Mouse (Mus musculus) lung, postnatal 0 days (tissue): Measurements from ENCODE around the gene Srcin1. TPM values are rescaled to one million over a fixed set of nuclear protein-coding genes. Genes with fewer than 3 reads are reported as not detected.
A peak's percentile ranks its signal among the peaks of the same experiment; 100 is the strongest.

Experiments
- ATAC-seq: fragments of 200-750 bp; cut with Nextera tagmentation; 2 replicates; pipeline ENCODE4 v1.8.0; 2017; ENCODE audit warnings: moderate library complexity
- DNase-seq: peaks from one replicate; pipeline ENCODE4 v3.0.0-alpha.2; 2016; ENCODE audit warnings: low spot score
- H3K27ac ChIP-seq: fragments of 300-500 bp; sonication (generic); 2 replicates; pipeline ENCODE4 v1.5.1; 2014; ENCODE audit warnings: antibody characterized with exemption, mild to moderate bottlenecking, low read length, mixed read lengths
- H3K27me3 ChIP-seq: fragments of 300-500 bp; sonication (generic); replicated peaks from 2 replicates; pipeline ENCODE4 v1.6.1; 2014; ENCODE audit warnings: low read length, mixed read lengths; ENCODE audit not compliant: insufficient read depth
- H3K36me3 ChIP-seq: fragments of 300-500 bp; sonication (generic); 2 replicates; pipeline ENCODE4 v1.6.1; 2014; ENCODE audit warnings: low read length, mixed read lengths; ENCODE audit not compliant: insufficient read depth
- H3K4me1 ChIP-seq: fragments of 300-500 bp; sonication (generic); 2 replicates; pipeline ENCODE4 v1.6.1; 2014; ENCODE audit warnings: antibody characterized with exemption, low read depth, low read length, mixed read lengths; ENCODE audit not compliant: insufficient read depth
- H3K4me2 ChIP-seq: fragments of 300-500 bp; sonication (generic); replicated peaks from 2 replicates; pipeline ENCODE4 v1.6.1; 2014; ENCODE audit warnings: low read depth, mild to moderate bottlenecking, low read length, moderate library complexity, mixed read lengths
- H3K4me3 ChIP-seq: fragments of 300-500 bp; sonication (generic); 2 replicates; pipeline ENCODE4 v1.5.1; 2014; ENCODE audit warnings: low read depth, low read length
- H3K9ac ChIP-seq: fragments of 300-500 bp; sonication (generic); replicated peaks from 2 replicates; pipeline ENCODE4 v1.6.1; 2014; ENCODE audit warnings: low read depth, mild to moderate bottlenecking
- H3K9me3 ChIP-seq: fragments of 300-500 bp; sonication (generic); 2 replicates; pipeline ENCODE4 v1.6.1; 2016; ENCODE audit warnings: low read length, mixed read lengths
- CTCF ChIP-seq: IDR thresholded peaks from 2 replicates; pipeline ENCODE4 v1.5.1; 2016; ENCODE audit warnings: antibody characterized with exemption, mild to moderate bottlenecking
- EP300 ChIP-seq: IDR thresholded peaks from 2 replicates; pipeline ENCODE4 v1.6.1; 2016; ENCODE audit warnings: antibody characterized with exemption, mild to moderate bottlenecking, control low read depth
- WGBS: fragments of 180-500 bp; shearing (Covaris S2); extraction: QIAGEN DNeasy Blood & Tissue Kit; methylation state at CpG from one replicate; pipeline ENCODE4 v1.1.7; 2014; 5-methylcytosine and 5-hydroxymethylcytosine counted together
- polyA plus RNA-seq: library from polyadenylated mRNA; unstranded; fragments of >200 nt; fragmentation: Nextera tagmentation; extraction: Ambion mirVana; gene quantifications from 2 replicates; pipeline ENCODE4 v1.2.1, GENCODE M21; 2015

Gene Srcin1
- polyA plus RNA-seq, 1 experiment from 2014 or later: 0.36 TPM

GRCm38 (mm10) chr11:97569806-97570205 is 6.2 kb downstream of the Srcin1 start:
- Histone ChIP-seq H3K9me3 (no peaks in the 10 kb centered on the region), H3K4me1 (no peaks in the 10 kb centered on the region), H3K27ac (no peak overlapping the region), H3K4me3 (no peak overlapping the region), H3K36me3 (no peaks in the 10 kb centered on the region), H3K27me3 (peaks cover 18% of the 10 kb centered on the region), H3K9ac (no peak overlapping the region), H3K4me2 (no peak overlapping the region)
- DNase-seq (no peak), ATAC-seq (no peak)
- 58% methylated on average over 3 of the region's 3 CpGs for WGBS
- TF ChIP-seq EP300: no peak
- no peak for TF ChIP-seq CTCF

DNA sequence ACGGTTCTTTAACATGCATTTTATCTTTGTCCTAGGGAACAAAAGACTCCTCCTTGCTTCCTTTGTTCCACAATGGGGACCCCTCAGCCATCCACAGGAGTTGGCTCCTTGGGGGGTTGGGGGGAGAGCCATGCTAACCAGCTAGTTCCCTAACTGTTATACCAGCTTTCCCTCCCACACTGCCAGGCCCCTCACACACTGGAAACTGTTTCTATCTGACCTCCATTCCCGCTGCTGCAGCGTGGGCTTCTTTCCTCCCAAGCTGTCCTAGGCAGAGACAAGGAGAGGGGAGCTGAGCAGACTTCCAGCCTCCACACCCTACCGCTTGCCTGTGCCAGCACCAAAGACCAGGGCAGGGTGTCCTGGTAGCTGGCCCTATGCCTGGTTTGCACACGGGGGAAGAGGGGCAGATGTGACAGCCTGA is 6.7 kb downstream of the Srcin1 start:
- 48% methylated on average over 5 of the region's 5 CpGs for WGBS
- Histone ChIP-seq H3K27ac (no peak overlapping the region), H3K4me2 (no peak overlapping the region), H3K4me3 (no peak overlapping the region), H3K36me3 (no peaks in the 10 kb centered on the region), H3K9ac (no peak overlapping the region), H3K27me3 (peaks cover 18% of the 10 kb centered on the region), H3K9me3 (no peaks in the 10 kb centered on the region), H3K4me1 (no peaks in the 10 kb centered on the region)
- no peak for DNase-seq
- no peak for ATAC-seq
- TF ChIP-seq CTCF: no peak
- no peak for TF ChIP-seq EP300

- Histone ChIP-seq H3K9me3 (no peaks in the 10 kb centered on the region), H3K4me2 (no peak overlapping the region), H3K27ac (no peak overlapping the region), H3K4me1 (no peaks in the 10 kb centered on the region), H3K9ac (no peak overlapping the region), H3K27me3 (peaks cover 13% of the 10 kb centered on the region), H3K4me3 (no peak overlapping the region), H3K36me3 (no peaks in the 10 kb centered on the region)
- DNase-seq (peak; percentile 88), ATAC-seq (peak; percentile 86)
- no peak for TF ChIP-seq EP300
- 0 out of 2 replicates have a peak, but pooled peaks have one; percentile 9 for TF ChIP-seq CTCF
- 8% methylated on average over 8 of the region's 8 CpGs for WGBS
Observed at GRCm38 (mm10) chr11:97568729-97569128, 7.3 kb downstream of the Srcin1 start.

GRCm38 (mm10) chr11:97567480-97567879 is 8.5 kb downstream of the Srcin1 start:
- no peak overlapping the region for H3K27ac ChIP-seq
- H3K4me3 ChIP-seq: no peak overlapping the region
- no peak for ATAC-seq
- 35% methylated on average over 11 of the region's 11 CpGs for WGBS
- no peaks in the 10 kb centered on the region for H3K36me3 ChIP-seq
- no peaks in the 10 kb centered on the region for H3K9me3 ChIP-seq
- TF ChIP-seq CTCF: no peak
- no peak for TF ChIP-seq EP300
- H3K9ac ChIP-seq: no peak overlapping the region
- H3K27me3 ChIP-seq: 0 out of 2 replicates have a peak, but pooled peaks cover 8% of the 10 kb centered on the region
- no peaks in the 10 kb centered on the region for H3K4me1 ChIP-seq
- no peak for DNase-seq
- no peak overlapping the region for H3K4me2 ChIP-seq

DNA sequence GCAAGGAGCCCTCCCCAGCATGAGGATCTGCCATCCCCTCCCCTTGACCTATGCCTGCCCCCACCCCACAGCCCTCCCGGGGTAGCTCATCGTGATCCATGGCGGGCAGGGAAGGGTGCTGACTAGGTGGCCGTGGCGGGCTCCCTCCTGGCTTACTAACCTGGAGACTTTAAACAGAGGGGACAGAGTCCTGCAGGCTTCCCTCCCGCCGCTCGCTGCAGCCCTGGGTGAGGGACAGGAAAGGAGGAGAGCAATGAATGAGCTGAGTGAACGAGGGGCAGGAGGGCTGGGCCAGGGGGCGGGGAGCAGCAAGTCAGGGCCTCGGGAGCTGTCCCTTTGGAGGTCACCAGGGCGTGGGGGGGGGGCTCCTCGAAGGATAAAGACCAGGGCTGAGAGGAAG is 9.4 kb downstream of the Srcin1 start:
- Histone ChIP-seq H3K27me3 (0 out of 2 replicates have a peak, but pooled peaks cover 8% of the 10 kb centered on the region), H3K36me3 (no peaks in the 10 kb centered on the region), H3K4me3 (no peak overlapping the region), H3K9me3 (no peaks in the 10 kb centered on the region), H3K27ac (no peak overlapping the region), H3K4me1 (no peaks in the 10 kb centered on the region), H3K9ac (no peak overlapping the region), H3K4me2 (no peak overlapping the region)
- no peak for DNase-seq
- no peak for TF ChIP-seq CTCF
- no peak for TF ChIP-seq EP300
- 9% methylated on average over 10 of the region's 13 CpGs for WGBS
- ATAC-seq: no peak

DNA sequence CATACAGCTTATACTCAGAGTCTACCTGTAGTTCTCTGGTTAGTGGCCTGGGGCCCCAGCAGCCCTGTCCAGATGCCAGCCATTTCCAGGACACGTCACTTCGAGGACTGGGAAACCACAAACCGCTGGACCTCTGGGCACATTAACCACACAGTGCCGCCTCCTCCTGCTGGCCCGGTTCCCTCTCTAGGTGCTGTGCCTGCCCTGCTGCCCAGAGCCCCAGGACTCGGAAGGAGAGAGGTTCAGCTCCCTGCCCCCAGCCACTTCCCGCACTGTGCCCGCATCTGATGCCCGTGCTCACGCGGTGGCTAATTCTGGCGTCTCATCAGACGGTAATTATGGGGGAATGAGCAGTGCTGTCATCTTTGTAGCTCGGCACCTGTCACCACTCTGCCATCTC is 12.3 kb downstream of the Srcin1 start:
- DNase-seq: no peak
- no peak overlapping the region for H3K27ac ChIP-seq
- 0 out of 2 replicates have a peak, but pooled peaks cover 8% of the 10 kb centered on the region for H3K27me3 ChIP-seq
- no peak overlapping the region for H3K4me3 ChIP-seq
- no peak for ATAC-seq
- TF ChIP-seq CTCF: no peak
- TF ChIP-seq EP300: no peak
- no peak overlapping the region for H3K4me2 ChIP-seq
- H3K9ac ChIP-seq: no peak overlapping the region
- no peaks in the 10 kb centered on the region for H3K9me3 ChIP-seq
- no peaks in the 10 kb centered on the region for H3K36me3 ChIP-seq
- H3K4me1 ChIP-seq: no peaks in the 10 kb centered on the region
- 39% methylated on average over 14 of the region's 14 CpGs for WGBS

DNA sequence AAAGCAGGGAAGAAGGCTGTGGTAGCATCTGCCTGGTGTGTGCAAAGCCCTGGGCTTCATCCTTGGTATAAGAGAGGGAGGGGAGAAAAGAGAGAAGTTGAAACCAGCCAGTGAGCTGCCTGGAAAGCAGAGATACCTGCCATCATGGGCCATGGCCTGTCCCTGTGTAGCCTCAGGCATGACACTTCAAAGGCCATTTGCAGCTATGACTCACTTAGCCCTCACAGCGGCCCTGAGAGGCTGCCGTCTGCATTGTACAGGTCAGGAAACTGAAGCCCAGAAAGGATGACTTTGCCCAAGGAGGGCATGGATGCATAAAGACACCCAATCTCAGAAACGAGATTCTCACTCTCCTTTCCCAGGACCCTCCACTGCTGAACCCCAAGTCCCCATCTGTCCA is 13.4 kb downstream of the Srcin1 start:
- H3K4me1 ChIP-seq: no peaks in the 10 kb centered on the region
- 44% methylated on average over 3 of the region's 3 CpGs for WGBS
- no peak overlapping the region for H3K4me2 ChIP-seq
- no peaks in the 10 kb centered on the region for H3K9me3 ChIP-seq
- H3K27ac ChIP-seq: no peak overlapping the region
- no peak for DNase-seq
- 0 out of 2 replicates have a peak, but pooled peaks cover 8% of the 10 kb centered on the region for H3K27me3 ChIP-seq
- no peak for ATAC-seq
- no peaks in the 10 kb centered on the region for H3K36me3 ChIP-seq
- no peak overlapping the region for H3K9ac ChIP-seq
- TF ChIP-seq CTCF (no peak), EP300 (no peak)
- no peak overlapping the region for H3K4me3 ChIP-seq
